Mouse (Mus musculus): ENCODE results near the gene Rbm28.

DNA sequence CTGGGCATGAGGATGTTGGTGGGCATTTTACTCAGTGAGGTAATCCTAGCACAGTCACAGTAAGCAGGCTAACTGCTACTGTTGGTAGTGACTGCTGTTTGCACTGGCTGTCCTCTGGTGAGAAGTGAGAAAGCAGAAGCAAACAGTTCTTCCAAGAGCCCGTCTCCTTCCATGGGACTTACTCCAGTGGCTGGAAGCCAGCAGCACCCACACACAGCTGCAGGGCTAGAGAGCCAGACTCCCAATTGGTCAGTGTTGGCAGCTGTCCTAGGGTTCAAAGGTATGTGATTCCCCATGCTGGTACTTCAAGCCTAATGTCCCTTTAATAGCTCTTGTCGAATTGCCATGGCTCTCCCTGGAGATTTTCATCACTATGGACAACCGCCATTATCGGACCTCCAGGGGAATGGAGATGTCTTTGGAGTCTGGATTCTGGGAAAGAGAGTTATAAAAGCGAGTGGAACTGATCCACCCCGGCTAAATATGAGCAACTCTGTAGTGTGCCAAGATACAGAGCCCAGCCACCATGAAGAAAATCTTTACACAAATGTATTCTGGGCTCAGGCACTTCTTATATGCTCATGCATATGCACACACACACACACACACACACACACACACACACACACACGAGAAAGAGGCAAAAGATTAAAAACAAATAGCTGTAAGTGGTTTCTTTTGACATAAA, 47.2 kb downstream of the Rbm28 start:
- TF ChIP-seq CTCF (IDR thresholded peaks at IDR 0.05) (no peak), POLR2A (IDR thresholded peaks at IDR 0.05; ENCODE audit: insufficient read depth, low read depth, low read length) (no peak)

Measured in heart, adult 2 months (tissue).